Mouse (Mus musculus) yolk sac, embryonic 10.5 days (tissue): ENCODE results near the gene Grwd1.
A peak's percentile ranks its signal among the peaks of the same experiment; 100 is the strongest.

Experiments used
- DNase-seq: peaks from one replicate; pipeline ENCODE4 v3.0.0-alpha.2; 2017; ENCODE audit warnings: low spot score

Grwd1 gene

DNA sequence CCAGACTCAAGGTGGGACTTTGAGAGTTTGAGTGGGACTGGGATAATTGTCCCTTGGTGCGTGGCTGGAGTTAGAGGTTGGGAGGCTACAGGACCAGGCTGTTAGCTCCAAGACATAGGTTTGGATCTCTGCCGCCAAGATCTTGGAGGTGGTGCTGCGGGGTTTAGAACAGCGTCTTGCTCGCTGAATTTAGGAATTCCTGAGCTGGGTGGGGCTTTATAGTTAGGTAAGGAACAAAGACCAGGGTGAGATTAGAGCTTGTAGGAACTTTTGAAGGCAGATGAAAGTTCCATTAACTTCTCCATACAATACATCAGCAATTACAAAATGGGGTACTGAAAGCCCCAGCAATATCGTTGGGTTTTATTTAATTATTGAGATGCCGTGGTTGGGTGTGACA lies 30.7 kb downstream of the Grwd1 start:
- no peak for DNase-seq

DNA sequence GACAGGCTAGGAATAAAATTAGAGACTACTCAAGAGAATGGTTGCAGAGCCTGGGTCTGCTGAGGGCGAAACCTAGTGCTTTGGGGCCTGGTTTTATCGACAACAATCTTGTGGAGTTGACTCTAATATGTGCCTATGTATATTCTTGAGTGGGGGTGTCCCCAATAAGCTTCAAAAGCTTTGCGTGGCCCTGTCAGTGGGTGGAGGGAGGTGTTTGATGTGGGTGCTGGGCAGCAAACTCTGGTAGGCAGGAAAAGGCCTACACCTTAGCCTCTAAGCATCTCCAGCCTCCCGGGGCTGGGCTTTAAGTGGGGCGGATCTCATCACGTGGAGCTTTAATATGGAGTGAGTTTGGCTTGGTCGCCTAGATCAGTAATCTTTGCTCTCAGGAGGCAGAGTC lies 31.8 kb downstream of the Grwd1 start:
- no peak for DNase-seq

DNA sequence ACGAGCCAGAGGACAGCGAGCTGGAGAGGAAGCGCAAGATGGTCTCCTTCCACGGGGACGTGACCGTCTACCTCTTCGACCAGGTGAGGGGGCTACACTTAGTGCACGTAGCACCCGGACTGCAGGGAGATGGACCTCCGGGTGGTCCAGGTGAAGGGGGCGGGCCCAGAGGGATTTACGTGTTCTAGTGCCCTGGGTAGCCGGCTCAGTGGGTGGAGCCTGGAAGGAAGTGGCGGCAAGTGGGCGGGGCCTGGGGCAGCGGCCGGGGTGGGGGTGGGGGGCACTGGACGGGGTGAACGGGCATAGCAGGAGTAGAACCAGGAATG lies 32.3 kb downstream of the Grwd1 start:
- peak; percentile 56 for DNase-seq

DNA sequence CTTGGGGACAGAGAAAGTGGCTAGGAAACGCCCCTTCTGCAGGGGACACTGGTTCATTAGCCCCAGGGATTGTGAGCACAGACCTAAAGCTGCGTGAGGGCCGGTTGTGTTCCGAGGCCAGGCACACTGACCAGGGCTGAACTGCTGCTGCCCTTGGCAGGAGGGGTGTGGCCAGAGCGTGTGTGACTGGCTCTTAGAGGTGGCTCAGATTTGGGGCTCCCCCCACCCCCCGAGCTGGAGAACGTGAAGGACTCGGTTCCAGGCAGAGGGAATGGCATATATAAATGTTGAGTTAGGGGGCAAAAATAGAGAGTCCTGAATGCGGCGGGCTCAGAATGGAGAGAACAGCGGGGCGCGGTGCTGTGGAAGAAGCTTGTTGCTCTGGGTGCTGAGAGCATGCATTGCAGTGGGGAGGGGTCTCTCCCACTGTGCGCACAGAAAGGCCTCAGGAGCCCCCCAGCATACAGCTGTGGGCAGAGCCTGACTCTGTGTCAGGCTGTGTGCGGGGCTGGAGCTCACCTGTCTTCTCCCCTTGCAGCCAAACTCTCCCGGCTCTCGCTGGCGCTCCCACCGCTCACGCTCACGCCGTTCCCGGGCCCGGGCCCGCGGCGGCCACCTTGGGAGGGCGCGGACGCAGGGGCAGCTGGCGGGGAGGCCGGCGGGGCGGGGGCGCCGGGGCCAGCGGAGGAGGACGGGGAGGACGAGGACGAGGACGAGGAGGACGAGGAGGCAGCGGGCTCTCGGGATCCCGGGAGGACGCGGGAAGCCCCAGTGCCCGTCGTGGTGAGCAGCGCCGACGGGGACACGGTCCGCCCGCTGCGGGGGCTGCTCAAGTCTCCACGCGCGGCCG lies 32.9 kb downstream of the Grwd1 start:
- DNase-seq = no peak

DNA sequence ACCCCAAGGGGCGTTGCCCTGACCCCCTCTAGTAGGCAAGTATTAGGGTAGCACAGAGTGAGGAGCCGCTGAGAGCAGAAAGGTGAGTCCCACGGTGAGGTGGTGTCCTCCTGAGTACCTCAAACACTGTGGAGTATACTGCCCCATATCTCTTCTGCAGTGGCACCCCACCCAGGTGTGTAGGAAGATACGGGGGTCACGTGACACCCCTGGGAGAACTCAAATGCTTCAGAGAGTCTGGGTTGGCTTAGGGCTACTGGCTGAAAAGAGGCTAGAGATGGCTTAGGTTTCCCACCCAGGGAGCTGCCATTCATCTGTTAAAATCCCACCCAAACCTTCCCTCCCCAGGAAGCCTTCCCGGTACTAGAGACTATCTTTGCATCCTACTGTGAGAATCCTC lies 33.8 kb downstream of the Grwd1 start:
- no peak for DNase-seq

DNA sequence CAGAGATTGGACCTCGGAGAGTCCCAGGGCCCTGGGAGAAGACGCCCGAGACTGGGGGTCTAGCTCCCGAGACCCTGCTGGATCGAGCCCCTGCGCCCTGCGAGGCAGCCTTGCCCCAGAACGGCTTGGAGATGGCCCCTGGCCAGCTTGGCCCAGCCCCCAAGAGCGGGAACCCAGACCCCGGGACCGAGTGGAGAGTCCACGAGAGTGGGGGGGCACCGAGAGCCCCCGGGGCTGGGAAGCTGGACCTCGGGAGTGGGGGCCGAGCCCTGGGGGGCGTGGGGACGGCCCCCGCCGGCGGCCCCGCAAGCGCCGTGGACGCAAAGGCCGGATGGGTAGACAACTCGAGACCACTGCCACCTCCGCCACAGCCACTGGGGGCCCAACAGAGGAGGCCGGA lies 35.8 kb downstream of the Grwd1 start:
- DNase-seq = no peak

DNA sequence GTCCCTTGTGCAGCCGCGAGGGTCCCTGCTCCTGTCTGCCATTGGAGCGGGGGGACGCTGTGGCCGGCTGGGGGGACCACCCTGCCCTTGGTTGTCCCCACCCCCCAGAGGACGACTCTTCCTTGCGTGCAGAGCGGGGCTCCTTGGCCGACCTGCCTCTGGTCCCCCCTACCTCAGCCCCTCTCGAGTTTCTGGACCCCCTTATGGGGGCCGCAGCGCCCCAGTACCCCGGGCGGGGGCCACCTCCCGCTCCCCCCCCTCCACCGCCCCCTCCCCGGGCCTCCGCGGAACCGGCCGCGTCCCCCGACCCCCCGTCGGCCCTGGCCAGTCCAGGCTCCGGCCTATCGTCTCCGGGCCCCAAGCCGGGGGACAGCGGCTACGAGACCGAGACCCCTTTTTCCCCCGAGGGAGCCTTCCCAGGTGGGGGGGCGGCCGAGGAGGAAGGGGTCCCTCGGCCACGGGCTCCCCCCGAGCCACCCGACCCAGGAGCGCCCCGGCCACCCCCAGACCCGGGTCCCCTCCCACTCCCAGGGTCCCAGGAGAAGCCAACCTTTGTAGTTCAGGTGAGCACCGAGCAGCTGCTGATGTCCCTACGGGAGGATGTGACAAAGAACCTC lies 36.7 kb downstream of the Grwd1 start:
- no peak for DNase-seq

DNA sequence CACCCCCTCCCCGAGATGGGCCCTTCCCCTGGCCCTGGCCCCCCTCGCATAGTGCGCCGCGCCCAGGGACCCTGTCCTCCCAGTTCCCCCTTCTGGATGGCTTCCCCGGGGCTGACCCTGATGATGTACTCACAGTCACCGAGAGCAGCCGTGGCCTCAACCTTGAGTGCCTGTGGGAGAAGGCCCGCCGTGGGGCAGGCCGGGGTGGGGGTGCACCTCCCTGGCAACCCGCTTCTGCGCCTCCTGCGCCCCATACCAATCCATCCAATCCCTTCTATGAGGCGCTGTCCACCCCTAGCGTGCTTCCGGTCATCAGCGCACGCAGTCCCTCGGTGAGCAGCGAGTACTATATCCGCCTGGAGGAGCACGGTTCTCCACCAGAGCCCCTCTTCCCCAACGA lies 37.5 kb downstream of the Grwd1 start:
- DNase-seq = no peak

DNA sequence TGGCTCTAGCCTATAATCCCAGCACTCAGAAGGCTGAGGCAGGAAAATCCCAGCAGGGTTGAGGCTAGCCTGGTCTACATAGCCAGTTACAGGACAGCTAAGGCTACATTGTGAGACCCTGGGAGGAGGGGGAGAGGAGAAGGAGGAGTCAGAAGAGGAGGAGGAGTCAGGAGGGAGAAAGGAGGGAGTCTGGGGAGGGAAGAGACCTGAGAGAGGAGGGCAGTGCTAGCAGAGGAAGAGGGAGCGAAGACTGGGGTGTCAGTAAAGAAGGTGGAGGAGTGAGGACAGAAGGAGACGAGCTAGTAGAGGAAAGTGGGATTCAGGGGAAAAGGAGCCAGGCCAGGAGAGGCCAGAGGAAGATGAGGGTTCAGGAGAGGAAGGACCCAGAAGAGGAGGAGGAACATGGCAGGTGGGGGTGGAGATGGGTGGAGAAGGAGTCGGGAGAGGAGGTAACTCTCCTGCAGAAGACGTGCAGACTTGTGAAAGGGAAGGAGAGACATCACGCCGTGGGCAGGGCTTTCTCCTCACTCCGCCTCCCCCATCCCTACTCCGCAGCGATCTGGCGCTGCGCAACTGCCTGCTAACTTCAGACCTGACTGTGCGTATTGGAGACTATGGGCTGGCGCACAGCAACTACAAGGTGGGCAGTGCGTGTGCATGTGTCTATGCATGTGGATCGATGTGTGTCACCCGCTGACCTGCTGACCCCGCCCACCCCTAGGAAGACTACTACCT lies 38.8 kb downstream of the Grwd1 start:
- no peak for DNase-seq

DNA sequence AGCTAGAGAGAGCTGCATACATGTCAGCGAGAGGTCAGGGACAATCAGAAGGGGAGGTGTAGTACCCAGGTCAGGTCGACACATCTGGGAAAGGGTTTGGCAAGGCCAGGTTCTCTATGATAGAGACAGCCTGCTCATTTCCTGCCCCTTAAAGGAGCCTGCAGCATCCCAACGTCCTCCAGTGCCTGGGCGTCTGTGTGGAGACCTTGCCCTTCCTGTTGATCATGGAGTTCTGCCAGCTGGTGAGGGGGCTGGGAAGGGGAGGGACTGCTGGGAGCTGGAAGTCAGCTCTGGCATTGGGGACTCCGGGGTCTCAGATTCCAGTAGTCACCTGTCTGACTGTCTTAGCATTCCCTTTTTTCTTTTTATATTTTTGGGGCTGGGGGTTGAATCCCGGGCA lies 40.0 kb downstream of the Grwd1 start:
- DNase-seq = no peak

DNA sequence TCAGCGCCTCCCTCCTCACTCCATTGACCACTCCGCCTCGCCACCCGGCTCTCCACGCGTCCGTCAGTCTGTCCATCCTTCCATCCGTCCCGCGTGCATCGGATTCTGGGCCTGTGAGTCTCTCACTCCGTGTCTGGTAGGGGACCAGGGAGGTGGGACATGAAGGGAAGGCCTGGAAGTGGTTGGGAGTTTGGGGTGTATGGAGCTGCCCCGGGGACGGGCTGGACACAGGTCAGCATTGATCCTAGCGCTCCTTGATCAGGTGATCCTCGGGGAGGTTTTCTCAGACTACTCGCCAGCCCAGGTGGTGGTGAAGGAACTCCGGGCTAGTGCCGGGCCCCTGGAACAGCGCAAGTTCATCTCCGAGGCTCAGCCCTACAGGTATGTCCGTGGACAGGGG lies 43.1 kb downstream of the Grwd1 start:
- DNase-seq = no peak

DNA sequence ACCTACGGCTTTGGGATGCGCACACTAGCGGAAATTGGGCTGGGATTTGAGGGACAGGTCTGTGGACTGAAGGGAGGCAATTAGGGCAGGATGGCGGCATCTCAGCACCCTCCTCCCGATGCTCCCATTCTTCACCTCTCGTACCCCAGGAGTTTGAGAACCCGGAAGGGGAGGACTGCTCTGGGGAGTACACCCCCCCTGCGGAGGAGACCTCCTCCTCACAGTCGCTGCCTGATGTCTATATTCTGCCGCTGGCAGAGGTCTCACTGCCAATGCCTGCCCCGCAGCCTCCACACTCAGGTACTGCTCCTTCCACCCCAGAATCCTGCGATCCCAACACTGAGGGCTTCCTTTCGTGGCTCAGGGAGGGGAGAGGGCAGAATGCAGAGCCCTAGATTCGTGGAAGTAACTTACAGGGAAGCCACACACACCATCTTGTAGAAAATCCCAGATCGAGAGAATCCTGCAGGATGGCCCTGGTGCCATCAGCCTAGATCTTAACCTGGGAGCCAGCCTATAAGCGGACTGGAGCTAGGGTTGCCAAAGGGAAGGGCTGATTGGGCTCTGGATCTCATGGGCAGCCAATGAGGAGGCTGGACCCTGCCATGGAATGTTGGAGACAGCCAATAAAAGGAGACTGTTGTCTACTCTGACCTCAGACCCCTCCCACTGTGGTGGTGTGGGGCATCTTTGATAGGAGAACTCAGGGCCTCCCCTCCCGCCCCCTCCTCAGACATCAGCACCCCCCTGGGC lies 43.9 kb downstream of the Grwd1 start:
- peak; percentile 69 for DNase-seq

DNA sequence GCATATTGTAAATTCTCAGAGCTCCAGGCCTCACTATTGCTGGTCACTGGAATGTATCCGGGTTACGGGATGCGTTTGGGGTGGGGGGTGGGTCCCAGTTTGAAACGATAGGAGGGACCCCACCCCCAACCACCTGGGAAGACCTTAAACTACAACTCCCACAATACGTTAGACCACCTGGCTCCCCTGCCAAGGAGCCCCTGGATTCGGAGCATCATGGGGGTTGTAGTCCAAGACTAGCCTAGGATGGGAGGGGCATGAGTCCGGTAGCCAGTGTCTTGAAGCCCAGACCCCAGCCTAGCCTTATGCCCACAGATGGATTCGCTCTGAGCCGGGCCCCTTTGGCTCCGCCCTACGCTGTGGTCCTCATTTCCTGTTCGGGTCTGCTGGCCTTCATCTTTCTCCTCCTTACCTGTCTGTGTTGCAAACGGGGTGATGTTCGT lies 44.6 kb downstream of the Grwd1 start:
- DNase-seq = peak; percentile 79

DNA sequence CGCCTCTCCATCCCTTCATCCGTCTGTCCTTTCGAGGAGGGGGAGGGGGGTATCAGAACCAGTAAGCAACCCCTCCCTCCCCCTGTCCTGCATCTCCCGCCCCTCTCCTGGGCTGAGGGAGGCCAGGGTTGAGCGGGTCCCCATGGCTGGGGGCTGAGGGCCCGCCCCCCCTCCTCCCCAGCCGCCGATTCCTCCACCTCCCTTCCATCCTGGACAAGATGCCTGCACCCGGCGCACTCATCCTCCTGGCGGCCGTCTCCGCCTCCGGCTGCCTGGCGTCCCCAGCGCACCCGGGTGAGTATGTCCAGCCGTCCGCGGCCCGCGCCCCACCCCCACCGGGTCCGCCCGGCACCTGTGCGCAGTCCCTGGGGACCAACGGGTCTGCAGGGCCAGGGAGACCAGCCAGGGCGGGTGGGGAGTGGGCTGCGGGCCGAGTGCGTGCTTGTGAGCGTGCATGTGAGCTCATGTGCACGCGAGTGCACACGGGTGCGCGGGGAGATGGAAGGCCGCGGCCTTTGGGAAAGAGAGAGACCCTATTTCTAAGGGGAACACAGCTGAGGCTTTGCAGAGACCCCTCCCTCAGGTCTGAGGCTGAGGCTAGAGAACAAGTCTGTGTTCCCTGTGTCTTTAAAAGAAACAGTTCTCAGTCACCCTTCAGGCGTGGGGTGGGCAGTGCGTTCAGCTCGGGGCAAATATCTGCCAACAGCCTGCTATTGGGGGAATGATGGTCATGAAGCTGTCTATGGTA lies 45.2 kb downstream of the Grwd1 start:
- DNase-seq = no peak

DNA sequence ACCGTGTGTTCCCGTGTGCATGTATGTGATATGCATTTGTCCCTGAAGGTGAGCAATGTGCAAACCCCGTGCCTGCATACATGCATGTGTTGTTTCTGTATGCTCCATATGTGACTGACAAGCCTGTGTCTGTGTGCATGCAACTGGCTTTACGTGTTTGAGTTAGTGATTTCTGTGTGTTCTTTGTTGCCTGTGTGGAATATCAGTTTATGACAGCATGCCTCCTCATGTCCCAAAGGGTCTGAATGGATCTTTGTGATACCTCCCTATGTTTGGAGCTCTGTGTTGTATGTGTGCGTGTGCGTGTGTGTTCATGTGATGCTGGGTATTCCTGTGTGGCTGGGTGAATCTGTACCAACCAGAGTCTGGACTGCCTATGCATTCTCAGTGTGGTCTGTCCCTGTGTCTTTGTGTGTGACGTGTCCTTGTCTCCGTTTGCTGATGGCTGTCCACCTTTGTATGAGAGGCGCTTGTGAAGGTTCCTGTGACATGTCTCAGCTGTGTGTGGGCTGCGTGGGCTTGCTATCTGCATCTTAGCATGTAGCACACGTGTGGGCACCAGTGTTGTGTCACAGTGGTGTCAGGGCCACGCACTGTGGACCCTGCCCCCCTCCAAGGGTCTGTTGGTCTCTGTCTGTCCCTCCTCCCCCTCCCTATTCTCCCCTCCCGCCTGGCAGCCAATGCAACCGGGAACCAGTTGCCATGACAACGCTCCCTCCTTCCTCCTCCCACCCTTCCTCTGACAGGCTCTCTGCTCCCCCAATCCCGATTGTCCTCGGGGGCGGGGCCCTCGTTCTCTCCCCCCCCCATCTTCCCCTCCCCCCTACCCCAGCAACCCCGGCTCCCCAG lies 46.0 kb downstream of the Grwd1 start, which contains the start of gene Sult2b1:
TSS of gene Sult2b1 (minus strand) at position 146 of the 849 bp plus-strand sequence.
- DNase-seq = peak; percentile 78

DNA sequence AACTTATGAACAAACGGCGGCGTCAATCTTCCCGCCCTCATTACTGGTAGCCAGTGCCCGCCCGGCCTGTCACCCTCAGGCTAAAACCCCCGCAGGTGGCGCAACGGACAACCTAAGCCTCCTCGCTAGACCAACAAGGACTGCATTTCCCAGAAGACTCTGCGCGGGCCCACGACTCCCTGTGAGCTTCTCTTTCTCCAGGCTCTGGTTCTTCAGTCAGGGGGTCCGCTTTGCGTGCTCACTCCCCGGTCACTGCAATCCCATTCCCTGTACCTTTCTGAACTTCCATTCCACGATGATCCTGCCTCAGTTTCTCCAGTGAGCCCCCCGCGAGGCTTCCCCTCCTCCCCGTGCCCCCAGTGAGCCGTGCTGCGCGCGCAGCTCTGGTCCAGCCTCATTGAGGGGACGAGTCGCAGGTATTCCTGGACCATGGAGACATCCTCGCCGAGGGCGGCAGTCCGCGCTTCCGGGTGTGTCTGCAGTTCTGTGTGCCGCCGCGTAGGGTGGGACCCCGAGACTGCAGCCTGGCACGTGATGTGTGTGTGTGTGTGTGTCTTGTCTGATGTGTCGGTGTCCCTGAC lies 47.1 kb downstream of the Grwd1 start, which contains the start of gene Lmtk3:
TSS of gene Lmtk3 (plus strand) at position 228 of the 581 bp plus-strand sequence.
- DNase-seq = peak; percentile 85

DNA sequence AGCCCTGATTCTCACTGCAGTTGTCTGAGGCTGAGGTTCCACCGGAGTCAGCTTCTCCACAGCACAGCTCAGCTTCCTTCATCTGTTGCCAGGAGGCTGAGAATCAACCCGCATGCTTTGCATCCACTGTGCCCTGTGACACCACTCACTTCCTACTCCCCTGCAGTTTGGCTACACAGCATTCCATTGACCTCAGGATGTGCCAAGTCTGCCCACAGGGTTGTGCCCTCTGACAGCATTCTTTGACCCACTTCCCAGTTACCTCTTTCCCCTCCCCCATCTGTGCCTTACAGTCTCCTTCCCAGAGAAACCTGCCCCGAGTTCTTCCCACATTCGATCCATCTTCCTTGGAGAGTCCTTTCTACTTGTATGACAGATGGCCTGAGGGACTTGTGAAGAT lies 48.5 kb downstream of the Grwd1 start:
- no peak for DNase-seq

DNA sequence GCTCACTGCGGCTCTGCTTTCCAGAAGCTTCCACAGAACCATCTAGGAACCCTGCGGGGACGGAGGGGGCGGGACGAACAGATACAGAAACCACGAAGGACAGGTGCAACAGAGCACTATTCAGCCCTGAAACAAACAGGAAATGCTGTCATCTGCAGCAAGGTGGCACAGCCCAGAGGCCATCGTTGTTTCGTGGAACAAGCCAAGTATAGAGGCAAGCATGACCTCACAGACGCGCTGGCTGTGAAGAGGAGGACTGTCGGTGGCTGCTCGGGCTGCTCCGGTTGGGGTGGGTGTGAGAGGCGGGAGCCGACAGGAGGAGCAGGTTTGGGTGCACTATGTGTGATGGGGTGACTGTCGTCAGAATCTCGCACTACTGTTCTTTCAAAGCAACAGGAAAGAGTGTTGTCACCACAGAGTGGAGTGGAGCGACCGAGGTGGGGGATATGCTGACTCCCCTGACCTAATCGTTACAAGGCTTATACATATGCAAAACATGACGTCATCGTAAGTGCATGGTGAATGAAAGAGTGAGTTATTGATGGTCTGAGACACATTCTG lies 51.6 kb downstream of the Grwd1 start:
- no peak for DNase-seq

DNA sequence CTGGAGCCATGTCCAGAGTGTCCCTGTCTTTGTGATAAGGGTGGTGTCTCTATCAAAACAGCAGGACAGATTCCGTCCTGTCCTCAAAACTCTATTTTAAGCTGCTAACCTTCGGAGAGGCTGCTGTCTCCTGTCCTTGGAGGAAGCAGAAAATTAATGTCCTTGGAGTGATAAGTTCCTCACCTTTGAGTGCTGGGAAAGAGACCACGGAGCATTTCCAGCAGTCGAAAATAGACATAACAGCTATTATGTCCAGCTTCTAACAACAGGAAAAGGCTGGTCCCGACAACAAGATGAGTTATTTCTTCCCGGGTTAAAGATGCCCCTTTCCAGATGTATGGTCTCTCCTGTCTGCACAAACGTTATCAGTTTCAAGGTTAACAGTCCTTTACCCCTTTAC lies 55.5 kb downstream of the Grwd1 start:
- no peak for DNase-seq
